Mouse (Mus musculus) frontal cortex, adult 2 months (tissue): ENCODE data around the gene Fgfr2. TPM values are rescaled to one million over a fixed set of nuclear protein-coding genes. Genes with fewer than 3 reads are reported as not detected.
A peak's percentile ranks its signal among the peaks of the same experiment; 100 is the strongest.

Source experiments
- DNase-seq, 2 experiments: peaks; one replicate each; pipeline ENCODE4 v3.0.0; 2022; ENCODE audit warnings: low spot score in 1 of 2; ENCODE audit errors: extremely low spot score in 1 of 2
- polyA plus RNA-seq: library from polyadenylated mRNA; depleted of rRNA; stranded (reverse); fragments of >200 nt; gene quantifications from 2 replicates; pipeline ENCODE4 v1.2.3, GENCODE M21; 2012

The Fgfr2 gene
- polyA plus RNA-seq, 1 experiment = 69.6 TPM

GRCm38 (mm10) chr7:131778271-131778985 is 1344.7 kb downstream of the Fgfr2 start:
- no peak for DNase-seq

DNA sequence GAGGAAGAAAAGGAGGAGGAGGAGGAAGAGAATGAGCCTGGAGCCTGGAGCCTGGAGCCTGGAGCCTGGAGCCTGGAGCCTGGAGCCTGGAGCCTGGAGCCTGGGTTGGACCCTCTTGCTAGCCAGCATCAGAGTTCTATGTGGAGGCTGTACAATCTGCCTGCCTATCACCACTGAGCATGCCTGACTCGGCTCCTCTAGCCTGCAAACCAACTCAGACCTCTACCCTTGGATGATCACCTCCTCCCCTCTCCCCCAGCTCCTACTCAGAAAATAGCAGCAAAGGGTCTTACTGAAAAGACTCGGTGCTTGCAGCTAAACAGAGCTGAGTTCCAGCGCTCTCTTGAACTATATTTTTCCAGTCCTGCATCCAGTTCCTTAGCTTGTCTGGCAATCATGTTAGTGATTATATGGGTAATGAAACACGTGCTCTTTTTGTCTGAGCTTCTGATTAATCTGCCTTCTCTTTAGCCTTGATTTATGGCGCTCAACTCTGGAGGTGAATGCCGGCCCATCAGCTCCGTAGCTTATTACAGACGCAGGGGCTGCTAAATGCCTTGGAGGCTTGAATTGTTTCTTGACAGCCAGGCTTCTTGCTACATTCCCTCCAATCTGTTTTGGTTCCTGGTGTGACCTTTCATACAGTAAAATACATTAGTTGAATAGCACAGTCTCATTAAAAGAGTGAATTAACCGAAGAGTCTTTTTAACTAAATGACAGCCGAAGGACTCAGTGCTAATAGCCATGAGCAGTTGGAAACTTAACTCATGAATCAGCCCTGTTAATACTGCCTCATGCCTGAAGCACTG is 1345.5 kb downstream of the Fgfr2 start:
- no peak for DNase-seq

DNA sequence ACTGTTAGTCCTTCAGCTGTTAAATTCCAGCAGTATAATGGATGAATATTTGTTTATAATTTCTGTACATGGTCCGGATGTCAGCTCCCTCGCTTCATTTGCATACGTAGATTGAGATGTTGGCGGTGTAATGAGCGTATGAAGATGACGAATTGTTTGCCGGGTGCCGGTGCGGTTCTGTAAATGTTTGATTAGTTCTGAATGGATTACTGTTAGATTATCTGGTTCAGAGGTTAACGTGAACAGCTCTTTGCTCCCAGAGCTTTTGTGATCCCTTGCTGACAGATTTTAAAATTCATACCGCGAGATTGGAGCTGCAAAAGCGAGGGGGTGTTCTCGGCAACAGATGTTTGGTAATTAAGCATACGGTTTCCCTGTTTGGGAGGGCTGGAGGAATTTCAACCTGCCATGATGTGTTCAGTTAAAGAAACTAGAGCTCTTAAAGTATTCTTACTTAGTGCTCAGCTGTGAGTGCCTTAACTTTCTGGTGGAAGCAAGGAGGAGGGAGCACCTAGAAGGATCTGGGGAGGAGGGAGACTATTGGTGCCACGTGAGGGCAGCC is 1346.9 kb downstream of the Fgfr2 start:
- DNase-seq = peak; percentile 14 to 58

GRCm38 (mm10) chr7:131757922-131758321 is 1365.2 kb downstream of the Fgfr2 start:
- no peak for DNase-seq

DNA sequence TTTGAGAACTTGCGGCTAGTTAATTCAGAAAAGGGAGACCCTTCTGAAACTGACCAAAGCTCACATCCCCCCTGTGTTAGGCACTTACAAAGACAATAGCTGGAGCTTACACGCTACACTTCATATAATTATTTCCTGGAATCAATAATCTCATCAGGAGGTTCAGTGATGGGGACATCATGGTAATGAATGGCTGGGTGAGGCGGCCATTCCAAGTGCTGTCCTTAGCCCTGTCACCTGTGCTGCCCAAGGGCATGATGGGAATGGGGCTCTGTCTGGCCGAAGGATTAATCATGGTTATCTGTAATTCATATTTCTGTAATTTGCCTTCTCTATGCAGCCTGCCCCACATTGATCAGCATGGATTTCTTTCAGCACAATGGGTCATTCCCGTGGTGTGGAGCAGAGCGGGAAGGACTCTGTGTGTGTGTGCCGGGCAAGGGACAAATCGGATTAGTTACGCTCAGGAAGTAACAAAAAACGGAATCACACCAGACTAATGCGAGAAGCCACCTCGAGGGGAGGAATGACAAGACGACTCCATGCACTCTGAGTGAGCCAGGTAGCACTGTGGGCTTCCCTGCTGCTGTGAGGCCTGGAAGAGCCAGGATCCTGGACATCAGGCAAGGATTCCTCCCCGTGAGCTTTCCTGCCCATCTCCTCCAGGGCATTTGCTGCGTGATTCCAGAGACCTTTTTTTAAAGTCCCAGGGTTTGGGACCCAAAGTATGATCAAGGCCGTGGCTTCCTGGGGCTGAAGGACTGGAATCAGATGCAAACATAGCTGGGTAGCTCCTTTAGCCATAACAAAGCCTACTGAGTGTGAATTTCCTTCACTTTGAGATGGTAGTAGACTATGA is 1375.8 kb downstream of the Fgfr2 start:
- DNase-seq = no peak

DNA sequence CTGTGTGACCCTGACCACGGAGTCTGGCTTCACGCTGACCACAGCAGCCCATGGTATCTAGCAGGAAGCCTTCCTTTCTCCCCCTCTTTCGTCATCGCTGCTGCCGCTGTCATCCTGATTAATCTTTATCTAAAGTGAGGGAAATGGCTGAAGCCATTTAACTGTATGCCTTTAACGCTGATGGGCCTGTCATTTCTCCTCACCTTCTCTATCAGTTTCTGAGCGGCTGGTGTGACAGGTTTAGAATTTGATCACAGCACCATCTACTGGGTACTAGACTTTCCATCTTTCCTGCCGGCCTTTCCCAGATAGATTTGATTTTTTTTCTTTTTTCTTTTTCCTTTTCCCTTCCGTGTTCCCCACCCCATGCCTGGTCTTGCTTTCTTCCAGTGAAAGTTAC is 1376.4 kb downstream of the Fgfr2 start:
- DNase-seq = peak in 1 of 2 experiments; percentile 58

DNA sequence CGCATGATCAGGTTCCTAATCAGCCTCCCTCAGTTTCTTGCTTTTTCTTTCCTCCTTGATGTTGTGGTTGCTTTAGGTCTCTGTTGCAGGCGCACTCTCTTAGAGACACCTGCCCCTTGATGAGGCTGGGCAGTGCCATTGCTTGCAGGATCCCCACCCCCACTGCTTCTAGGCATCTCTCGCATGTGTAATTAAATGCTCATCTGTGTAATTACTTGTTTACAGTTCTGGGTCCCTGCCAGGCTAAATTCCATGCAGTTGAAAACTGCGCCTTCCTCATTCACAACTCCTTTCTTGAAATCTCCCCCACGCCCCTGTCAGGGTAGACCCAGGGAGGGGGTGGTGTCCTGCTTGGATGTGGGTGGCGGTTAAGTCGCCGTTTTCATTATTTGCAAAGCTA is 1380.0 kb downstream of the Fgfr2 start:
- DNase-seq = no peak

GRCm38 (mm10) chr7:131722783-131723575 is 1400.2 kb downstream of the Fgfr2 start:
- DNase-seq = no peak

- no peak for DNase-seq
Observed at GRCm38 (mm10) chr7:131722316-131722715, 1400.8 kb downstream of the Fgfr2 start.

- DNase-seq = no peak
Observed at GRCm38 (mm10) chr7:131718280-131718679, 1404.9 kb downstream of the Fgfr2 start.

DNA sequence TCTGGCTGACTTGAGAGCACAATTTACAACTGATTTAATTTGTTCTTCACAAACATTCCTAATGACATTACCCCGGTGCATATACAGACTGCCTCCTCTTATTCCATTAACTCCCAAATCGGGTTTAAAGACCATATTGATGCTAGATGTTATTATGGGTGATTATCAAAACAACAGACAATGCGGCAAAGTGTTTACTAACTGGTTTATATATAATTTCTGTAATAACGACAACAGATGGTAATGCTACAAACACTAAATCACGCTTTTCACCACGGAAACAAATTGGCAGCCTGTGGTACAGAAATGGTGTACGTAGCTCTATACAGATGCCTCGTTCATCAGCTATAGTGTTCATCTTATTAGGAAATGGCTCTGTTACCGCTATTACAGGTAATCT is 1410.1 kb downstream of the Fgfr2 start:
- DNase-seq = no peak

DNA sequence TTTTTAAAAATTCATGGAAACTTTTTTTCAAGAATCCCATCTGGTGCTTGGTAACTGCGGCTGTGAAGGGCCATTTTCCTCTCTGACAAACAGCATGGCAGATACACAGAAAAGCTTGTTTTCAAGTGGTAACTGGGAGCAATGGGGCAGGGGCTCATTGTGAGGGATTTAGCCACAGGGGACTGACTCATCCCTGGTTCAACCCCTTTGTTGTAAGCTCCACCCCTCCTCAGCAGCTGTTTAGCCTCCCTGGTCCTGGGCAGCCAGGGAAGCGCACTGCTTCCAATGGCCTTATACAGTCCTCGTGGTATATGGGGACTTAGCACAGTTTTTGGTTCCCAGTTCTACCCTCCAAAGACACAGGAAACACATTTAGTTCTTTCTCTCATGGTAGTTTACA is 1426.3 kb downstream of the Fgfr2 start:
- no peak for DNase-seq

GRCm38 (mm10) chr7:131687324-131687723 is 1435.8 kb downstream of the Fgfr2 start:
- peak in 1 of 2 experiments; percentile 4 for DNase-seq

DNA sequence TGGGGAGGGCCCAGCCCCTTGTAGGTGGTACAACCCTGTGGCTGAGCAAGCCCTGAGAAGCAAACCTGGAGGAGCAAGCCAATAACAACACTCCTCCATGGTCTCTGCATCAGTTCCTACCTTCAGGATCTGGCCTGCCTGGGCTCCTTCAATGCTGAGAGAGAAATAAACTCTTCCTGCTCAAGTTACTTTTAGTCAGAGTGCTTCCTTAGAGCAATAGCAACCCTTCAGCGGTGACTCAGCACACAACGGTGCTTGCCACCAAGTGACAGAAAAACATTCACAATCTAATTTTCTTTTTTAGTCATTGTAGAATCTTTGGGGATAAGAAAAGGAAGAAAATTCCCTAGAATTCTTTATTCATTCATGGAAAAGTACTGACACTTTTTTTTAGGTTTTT is 1446.0 kb downstream of the Fgfr2 start:
- DNase-seq = peak in 1 of 2 experiments; percentile 8

DNA sequence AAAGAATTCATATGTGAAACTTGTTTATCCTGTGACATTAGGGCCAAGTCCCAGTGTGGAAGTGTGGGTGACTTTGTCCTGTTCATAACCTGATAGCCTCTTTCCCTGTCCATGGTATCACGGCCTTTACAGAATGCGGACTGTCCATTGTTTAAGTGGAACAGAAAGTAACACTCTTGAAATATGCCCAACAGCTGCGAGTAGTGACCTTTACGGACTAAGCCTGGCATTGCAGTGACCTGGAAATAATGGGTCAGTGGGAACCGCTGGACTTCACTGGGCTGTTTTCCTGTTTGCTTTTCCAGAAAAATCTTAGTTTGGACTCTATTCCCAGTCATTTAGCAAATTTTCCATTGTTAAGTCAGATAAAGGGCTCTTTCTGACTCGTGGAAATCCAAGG is 1452.6 kb downstream of the Fgfr2 start:
- DNase-seq = no peak

DNA sequence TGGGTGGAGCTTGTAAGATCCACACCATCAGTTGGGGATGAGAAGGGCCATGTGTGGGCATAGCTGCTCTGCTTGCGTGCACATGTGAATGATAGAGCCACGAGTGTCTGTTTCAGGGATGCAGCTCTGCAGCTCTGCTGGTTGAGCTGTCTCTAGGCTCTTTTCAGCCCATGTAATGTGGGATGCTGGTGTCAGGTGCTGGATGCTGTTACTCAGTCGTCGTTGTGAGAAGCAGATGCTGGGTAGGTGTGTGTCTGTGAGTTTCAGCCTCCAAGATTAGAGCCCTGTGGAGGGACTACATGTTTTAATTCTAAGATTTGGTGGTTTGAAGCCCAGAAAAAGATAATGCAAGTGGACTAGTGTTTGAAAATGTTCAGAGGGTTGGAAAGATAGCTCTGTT is 1453.8 kb downstream of the Fgfr2 start:
- peak; percentile 74 for DNase-seq

DNA sequence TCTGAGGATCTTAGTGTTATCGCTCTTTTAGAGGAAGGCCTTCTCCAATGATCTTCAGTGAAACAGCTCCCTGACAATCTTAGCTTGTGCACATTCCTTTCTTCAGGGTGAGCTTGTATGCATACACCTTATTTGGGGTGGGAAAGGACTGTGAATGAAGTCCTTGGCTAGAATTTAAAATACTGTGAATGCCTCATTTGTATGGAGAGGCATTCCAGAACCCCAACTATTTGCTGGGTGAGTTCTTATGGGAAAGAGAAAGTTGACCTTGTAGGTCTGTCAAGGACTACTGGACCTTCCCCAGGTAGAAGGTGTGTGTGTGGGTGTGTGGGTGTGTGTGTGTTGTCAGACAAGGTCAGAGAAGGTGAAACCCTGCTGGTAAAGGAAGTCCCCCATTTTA is 1462.4 kb downstream of the Fgfr2 start:
- DNase-seq = no peak

DNA sequence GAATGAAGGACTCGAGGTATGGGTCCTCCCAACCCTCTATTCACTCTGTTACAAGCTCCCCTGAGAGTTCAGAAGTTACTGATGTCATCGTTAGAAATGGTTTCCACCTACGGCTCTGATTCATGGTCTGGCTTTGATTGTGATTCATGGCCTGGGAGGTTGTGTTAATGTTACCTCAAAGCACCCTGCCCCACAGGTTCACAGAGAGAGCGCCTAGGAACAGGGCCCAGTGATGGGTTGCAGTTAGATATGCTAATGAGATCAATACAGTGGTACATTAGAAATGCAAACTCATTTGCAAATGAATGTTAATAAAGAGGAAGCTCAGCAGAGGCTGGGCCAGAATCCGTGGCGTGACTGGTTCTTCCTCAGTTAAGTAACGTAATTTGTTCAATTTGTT is 1467.1 kb downstream of the Fgfr2 start:
- no peak for DNase-seq

GRCm38 (mm10) chr7:131653416-131653815 is 1469.7 kb downstream of the Fgfr2 start:
- DNase-seq = no peak
